Mouse (Mus musculus): Measurements from ENCODE around the gene Lamc2.
A peak's percentile ranks its signal among the peaks of the same experiment; 100 is the strongest.

Gene Lamc2

DNA sequence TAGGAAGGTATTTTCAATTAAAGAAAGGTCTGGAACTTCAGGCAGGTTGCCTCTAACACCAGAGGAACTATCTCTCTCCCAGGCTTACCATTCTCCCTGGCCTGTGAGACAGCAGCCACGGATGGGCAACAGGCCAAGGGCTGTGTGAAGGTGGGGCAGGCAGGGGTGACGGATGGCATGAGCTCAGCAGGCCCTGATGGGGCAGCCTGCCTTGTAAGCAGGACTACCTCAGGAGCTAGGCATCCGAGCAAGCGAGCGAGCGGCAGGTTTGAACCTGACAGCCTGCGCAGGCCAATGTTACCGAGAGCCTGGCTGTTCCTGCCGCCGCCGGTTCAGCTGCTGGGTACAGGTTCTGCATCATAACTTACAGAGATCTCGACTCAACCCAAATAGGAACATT lies 11.4 kb downstream of the Lamc2 start:
- DNase-seq, result peak; percentile 79

DNA sequence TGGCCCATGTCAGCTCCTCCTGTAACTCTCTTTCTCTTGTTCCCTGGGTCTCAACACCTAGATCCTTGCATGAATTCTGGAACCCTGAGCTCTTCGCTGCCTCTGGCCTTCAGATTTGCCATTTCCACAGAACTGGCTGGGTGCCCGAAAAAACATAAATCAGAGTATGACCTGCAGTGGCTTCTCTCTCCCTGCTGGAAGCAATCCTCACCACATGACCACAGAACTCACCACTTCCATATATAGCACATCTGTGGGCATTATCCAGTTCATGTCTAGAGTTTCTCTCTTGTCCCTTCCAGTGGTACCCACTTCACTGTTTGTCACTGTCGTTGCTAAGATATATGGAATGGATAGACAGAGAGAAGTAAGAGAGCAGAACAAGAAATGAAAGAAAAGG lies 13.0 kb downstream of the Lamc2 start:
- peak; percentile 39 for DNase-seq

DNA sequence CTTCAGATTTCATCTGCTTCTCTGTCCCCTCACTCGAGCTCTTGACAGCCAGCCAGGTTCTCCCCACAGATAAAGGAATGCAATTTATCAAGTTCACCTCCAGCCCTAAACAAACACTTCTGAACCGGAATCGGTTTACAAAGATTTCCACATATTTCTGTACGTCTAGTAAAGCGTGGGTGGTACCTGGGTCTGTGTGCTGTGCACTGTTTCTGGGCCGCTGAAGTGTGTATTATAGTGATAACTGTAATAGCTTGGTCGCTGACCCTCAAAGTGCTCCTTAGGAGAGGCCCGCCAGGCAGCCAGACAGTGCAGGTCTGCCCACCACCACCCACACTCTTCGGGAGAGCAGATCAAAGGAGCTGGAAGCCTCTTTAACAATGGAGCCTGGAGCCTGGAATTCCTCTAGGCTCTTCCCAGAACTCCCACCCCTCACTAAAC lies 13.9 kb downstream of the Lamc2 start:
- DNase-seq, result peak; percentile 65

DNA sequence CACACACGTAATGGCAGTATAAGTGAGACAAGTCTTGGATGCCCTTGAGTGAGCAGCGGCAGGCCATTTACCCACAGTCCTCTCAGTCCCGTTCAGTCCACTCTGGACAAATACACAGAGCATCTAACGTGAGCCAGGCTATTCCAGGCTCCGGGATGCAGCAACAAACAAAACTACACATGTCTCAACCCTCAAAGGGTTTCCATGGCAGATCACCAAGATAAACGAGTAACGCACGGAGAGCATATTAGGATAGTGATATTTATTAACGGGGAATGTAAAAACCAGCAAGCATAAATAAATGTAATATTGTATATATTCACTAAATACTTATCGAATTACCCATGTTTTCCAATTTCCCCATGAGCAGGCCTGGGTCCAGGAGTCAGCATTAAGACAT lies 15.2 kb downstream of the Lamc2 start:
- DNase-seq, result no peak

DNA sequence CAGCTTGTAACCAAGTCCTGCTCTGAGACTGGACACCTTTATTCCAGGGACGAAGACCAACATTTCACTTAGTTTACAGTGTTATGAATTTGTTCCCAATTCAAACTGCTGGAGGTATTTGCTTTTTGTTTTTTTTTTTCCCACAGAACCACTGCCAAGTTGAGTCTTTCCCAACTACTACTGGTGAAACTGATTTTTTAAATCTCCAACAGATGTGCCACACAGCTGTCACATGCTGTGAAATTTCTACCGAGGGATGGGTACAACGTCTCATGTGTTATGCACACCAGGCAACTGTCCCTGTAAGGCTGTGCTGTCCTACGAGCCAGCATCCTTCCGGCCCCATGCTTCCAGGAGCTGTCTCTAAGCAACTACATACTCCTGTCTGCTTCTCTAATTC lies 18.0 kb downstream of the Lamc2 start:
- DNase-seq, result peak; percentile 30

DNA sequence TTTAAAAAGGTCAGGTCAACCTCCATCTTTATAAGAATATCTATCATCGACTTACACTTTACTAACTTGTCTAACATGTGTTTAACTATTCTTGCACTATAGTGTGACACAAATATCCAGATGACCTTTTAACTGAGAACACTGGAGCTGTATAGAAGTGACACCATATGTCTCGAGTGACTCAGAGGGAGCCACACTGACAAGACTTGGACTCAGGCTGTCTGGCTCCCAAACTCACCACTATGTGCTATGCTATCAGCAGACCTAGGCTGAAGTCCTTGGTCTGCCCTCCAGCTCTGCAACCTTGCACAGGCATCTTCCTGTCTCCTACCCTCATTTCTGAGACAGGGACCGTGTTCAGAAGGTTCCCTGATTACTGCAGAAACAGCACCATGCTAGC lies 22.4 kb downstream of the Lamc2 start:
- DNase-seq, result no peak

DNA sequence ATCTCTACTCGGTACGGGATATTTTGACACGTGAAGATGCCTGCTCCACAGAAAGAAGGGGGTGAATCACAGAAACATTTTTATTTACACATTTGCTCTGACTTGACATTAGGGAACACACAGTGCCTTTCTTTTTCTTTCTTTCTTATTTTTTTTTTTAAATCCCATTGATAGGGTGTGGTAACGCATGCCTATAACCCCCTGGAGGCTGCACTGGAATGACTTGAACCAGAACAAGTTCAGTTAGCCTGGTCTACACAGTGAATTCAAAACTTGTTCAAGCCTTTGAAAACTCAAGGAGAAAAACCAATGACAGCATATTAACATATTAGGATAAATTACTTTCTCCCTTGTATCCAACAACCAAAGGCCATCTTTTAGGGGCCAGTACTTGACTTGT lies 27.1 kb downstream of the Lamc2 start:
- no peak for DNase-seq

DNA sequence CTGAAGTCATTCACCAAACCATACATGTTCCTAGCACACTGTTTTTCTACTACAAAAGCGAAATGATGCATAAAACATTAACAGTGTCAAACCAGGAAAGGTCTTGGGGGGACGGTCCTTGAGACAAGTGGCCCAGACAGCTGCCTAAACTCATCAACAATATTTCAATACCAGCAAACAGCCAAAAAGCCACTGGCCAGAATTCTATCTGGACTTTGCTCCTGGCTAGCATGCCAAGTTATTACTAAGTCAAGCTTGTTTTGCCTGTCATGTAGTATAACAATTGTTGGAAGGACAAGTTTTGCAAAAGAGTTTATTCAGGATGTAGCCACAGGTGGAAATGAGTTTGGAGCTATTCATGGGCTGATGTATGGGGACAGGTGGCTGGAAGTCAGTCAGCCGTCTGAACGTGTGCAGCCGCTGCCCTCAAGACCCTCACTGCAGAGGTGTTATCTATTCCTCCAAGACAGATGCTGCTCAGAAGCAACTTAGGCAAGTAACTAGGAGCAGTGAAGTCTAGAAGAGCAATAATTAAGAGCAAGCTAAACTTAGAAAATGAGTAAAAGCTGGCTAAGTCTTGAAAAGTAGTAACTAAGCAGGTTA lies 29.1 kb downstream of the Lamc2 start:
- peak; percentile 40 for DNase-seq

DNA sequence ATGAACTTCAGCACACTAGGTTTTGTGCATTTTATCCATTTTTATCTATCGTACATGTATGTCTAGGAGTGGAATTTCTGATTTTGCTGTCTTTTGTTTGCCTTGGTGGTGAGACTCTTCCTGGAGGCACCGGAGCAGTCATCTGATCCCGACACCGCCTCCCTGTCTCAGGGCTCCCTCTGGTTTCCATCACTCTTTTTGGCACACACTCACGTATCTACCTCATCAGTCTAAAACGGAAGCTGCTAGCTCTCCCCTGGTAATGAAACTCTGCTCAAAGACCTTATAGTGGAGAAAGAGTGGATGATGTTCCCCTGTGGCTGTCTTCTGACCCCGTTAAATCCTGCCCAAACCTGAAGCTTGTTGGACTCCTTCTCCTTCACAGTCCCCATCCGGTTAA lies 30.9 kb downstream of the Lamc2 start:
- no peak for DNase-seq

DNA sequence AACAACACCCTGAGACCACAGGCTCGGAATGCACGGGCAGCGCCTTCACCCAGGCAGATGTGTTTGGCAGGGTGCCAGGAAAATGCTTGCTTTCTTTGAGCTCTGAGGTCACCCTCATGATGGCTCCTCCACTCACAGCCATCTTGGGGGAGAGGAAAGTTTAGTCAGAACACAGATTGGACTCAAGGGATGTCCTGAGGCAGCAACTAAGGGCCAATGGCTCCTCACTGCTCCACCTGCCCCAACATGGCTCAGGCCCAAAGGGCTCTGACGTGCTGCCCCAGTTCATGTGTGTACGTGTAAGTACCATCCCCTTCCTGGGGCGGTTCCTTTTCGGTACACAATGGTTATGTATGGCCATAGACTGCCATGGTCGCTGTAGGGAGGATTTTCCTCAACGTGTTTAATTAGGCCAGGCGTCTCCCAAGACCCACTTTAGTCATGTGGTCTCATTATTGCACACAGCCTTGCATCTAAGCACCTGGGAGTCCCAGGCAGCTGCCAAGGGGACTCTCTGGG lies 32.6 kb downstream of the Lamc2 start:
- DNase-seq, result peak; percentile 58

DNA sequence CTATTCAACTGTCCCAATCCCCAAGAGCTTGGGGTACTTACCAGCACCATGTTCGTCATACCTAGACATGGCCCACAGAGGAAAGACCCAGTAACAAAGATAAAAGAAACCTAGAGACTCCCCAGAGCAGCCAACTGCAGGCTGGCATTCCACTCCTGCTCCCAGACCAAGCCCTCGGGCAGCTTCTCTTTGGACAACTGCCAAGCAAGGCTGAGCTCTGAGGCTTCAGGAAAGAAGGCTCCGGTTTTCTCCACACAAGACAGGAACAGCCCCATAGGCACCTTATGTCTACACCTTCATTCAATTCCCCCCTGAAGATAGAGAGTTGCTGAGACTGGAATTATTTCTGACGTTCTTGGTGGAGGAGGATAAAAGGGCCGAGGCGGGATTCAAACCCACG lies 33.7 kb downstream of the Lamc2 start:
- no peak for DNase-seq

DNA sequence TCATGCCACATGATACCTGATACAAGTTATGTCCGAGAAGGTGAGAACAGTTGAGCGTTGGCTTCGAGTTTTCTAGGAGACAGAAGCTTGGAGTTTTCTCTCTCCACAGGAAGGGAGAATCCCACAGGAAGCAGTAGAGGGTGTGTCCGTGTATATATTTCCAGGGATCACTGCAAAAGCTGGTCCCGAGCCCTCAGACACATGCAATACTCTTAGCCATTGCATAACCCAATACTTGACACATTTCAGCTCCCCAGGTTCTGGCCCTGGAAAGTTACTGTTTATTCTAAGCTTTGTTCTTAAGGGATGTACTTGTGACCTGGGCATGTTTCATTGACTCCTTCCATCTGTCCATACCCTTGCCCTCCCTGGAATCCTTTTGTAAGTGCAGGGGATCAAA lies 40.5 kb downstream of the Lamc2 start:
- DNase-seq, result no peak

DNA sequence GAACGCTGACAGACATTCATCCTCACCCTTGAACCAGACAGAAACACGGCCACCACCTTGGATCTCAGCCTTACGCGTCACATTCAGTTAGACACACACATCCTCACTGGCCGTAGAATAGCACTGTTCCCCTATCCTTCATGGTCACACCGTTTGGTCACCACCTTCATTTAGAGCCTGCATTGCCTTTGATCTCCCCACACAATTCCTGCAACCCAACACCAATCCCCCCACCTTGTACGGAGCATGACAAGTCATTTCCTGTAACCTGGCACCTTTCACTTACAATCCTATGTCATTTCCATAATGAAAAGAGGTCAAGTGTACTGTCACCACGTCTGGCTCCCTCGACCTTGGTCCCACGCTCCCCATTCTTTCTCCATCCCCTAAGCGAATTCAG lies 42.2 kb downstream of the Lamc2 start:
- no peak for DNase-seq

DNA sequence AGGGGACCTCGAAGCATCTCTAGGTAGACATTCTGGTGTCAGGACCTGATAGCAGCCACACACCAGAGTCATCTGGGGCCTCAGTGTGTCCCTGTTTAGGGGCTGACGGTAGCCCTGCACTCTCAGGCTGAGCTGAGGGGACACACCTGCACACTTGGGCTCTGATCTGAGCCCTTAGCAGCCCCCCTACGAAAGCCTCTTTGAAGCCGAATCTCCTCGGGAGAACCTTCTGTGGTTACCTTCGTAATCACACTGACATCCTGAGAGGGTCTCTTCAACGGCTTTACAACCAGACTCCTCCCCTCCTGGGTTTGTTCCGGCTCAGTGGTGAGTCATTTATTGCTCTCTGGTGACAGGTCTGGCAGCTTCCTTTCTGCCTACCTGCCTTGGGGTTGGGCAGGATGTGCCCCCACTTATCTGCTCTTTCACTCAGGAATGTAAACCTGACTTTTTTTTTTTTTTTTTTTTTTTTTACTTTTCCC lies 45.5 kb downstream of the Lamc2 start:
- peak; percentile 59 for DNase-seq

DNA sequence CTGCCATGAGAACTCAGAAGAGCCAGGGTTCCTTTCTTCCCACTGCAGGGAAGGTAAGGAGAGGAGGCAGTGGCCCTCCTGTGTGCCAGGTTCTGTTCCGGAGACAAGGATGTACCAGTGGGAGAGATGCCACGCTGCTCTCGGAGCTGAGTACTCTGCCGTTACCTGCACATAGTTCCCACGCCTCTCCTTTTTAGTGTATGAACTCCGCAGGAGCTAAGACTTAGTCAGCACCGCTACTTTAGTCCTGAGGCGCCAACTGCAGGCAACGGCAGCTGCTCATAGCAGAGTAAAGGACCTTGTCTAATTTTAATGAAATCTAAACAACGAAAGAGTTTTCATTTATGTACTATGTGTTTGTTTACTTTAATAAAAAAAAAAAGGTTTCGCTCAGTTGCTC lies 46.0 kb downstream of the Lamc2 start:
- no peak for DNase-seq

DNA sequence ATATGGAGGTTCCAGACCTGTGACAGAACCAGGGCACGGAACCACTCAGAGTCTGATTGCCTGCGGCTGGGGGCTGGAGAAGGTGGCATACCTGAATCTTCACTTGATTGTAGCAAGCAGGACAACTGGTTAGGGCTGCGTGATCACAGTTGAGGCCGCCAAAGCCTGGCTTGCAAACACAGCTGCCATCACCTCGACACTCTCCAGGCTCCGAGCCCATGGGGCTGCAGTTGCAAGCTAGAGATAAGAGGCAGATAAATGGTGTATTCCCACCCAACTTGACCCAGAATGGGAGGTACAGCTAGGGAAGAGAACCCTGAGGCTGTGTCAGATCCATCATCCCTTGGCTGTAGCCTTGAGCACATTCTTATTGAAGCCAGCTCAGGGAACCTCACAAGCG lies 46.6 kb downstream of the Lamc2 start:
- no peak for DNase-seq

DNA sequence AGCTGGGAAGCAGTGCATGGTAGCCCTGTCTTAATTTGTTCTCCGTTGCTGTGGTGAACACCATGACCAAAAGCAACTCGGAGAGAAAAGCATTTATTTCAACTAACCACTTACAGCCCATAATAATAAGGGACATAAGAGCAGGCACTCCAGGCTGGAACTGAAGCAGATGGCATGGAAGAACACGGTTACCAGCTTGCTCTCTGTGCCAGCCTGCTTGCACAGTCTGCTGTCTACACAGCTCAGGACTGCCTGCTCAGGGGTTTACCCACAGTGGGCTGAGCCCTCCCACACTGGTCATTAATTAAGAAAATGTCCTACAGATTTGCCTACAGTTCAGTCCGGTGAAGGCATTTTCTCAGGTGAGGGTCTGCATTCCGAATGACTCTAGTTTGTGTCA lies 47.8 kb downstream of the Lamc2 start:
- no peak for DNase-seq

DNA sequence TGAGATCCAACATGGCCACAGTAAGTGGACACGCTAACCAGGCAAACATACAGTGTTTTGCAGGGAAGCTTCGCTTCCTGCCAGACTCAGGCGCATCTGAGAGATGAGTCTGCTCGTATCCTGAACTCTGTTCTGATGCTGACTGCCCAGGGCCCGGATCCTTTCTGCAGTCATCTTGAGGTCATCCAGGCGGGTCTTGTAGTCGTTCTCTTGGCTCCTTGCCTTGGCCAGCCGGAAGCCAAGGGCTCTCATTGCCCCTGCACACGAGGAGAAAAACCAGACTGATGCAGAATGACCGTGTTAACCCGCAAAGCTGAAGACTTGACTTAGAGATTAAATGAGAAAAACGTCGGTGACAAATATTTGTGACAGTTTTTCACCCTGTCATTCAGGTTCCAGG lies 49.6 kb downstream of the Lamc2 start:
- peak; percentile 58 for DNase-seq

DNA sequence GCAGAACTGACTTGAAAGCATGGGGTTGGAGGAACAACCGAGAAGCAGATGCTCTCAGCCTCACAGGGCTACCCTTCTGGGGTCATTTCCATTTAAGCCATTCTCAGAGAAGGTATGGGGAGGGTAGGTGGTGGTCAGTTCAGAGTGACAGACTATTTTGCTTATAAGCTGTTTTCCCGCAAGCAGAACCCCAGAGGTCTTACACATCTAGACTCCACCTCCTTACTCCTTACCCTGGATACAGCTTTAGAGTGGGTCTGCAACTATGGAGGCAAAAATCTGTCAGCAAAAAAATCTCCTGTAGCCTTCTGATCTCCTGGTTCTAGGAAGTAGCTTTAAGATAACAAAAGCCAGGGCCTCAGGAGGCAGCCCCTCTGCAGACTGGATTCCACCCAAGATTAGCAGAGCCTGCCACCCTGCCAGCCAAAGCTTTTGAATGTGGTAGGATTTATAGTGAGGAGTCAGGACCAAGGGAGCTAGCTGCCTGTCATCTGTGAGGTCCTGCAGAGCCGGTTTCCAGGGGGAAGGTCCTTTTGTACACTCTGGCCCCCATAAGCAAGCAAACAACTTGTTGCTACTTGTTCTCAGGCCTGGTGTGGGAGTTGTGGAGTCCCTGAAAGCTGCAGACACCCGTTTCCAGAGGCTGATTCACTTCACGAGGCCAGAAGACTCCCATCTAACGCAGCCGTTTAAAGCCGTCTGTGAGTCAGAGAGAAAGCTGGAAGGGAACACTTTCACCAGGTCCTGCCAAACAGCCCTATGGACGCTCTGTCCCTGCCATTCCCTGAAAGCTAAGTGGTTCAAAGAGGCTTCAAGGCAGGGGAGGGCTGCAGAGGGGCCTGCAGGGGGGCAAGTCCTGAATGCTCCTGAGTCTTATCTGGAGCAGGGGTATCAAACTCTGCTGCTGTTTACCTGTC lies 52.1 kb downstream of the Lamc2 start:
- DNase-seq, result peak; percentile 60

DNA sequence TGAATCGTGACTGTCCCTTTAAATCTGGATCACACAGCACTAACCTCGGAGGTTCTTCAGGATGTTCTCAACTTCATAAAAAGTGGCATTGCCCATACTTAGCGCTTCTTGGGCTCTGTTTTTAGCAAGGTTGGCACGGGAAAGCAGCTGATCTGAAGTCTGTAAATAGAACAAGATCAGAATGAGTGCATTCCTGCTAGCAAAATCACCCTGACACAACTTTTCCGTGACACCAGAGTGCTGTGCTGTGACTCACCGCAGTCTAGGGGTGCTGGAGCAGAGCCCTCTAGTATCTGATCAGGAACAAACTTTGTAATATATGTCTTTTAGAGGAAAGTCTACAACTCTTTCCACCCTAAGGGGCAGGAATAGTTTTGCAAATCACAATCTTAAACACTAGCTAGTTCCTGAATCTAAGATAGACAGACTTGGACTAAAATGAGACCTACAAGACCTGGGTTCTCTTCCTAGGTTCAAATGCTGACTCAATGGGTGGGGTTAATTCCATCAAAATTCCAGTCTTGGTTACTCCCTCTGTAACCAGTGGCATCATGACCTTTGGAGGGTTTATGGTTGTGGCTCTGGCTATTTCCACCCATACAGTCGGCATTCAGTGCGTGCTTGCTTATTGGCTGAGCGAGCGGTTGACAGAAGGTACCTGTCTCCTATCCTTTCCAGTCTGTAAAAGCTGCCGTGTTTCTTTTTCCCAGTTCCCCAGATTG lies 56.1 kb downstream of the Lamc2 start:
- peak; percentile 68 for DNase-seq

DNA sequence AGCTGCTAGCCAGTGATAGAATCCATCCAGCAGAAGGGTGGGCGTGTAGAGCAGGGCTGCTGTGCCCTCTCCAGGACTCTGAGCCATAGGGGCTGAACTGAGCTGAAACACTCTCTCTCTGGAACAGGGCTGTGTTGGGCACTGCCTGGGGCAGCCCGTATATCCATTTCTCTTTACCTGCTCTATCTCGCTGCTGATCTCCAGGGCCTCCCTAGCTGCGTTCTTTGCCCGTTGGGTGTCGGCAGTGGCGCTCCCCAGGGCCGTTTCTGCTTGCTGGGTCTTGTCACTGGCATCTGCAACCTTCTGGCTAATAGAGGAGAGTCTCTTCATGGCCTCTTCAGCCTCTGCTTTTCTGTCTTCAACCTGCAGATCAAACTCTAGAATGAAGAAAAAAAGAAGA lies 57.5 kb downstream of the Lamc2 start:
- no peak for DNase-seq

DNA sequence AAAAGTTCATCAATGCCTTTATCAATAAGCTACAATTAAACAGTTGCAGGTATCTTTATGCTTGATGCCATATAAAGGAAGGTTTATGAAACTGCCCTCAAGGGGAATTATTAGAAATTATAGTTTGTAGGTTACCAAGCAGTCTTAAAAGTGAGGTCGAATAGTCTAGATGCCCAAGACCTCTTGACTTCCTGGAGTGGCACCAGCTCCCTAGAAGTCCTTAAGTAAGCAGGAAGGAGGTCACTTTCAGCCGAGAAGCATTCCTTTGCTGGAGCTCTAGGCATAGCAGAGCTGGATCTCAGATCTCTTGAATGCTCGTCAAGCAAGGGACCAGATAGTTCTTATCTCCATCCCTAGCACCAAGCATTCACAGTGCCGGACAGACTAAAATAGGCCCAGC lies 58.6 kb downstream of the Lamc2 start:
- DNase-seq, result peak; percentile 34

All from lung, postnatal 10 days (tissue).